28 mouse cellular contexts compared by ENCODE assay signal in the genomic region with DNA sequence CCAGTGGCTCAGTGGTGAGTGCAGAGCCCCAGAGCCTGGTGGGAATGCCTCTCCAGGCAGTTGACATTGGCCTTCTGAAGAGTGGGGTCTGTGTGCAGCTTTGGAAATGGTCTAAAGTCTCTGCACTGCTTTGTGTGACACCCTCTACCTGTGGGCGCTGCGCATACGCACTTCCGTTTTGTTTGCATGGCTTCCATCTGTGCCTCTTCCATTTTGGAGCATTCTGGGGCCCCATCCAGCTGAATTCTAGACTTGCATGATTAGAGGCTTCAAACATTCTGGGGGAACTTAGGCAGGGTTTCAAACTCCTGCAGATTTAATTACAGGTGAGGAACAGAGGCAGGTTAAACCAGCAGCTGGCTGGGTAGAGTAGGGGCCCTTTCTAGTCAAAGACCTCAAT. TPM values are rescaled to one million over a fixed set of nuclear protein-coding genes. Genes with fewer than 3 reads are reported as not detected.
DNase-seq lines count a peak whose midpoint lies in the region; ATAC-seq and TF ChIP-seq lines count a peak whose summit lies in the region.
"Had no signal": no experiment of that assay in that cellular context is flagged by ENCODE, and none has a peak within 500 bp of the region (broad histone marks: within the 10 kb centered on the region; RNA-seq: fewer than 3 reads in every experiment).

No protein-coding gene starts in this region.

- peak overlapping the region; percentile 37 for H3K27ac ChIP-seq in liver, embryonic 12.5 days
- H3K27ac ChIP-seq in liver, embryonic 16.5 days (ENCODE audit: low read length) = peak overlapping the region; percentile 10; the same call in 1 of the 2 replicates
- H3K27ac ChIP-seq: embryonic facial prominence, embryonic 13.5 days; heart, embryonic 10.5 days; hindbrain, embryonic 12.5 days; hindbrain, postnatal 0 days; intestine, embryonic 15.5 days; midbrain, embryonic 12.5 days; neural tube, embryonic 12.5 days; stomach, embryonic 15.5 days had no signal

- H3K9me3 ChIP-seq in liver, embryonic 12.5 days (replicated peaks) = no peaks in the 10 kb centered on the region
- H3K9me3 ChIP-seq in E14TG2a.4 (ENCODE audit: low read length) = no peaks in the 10 kb centered on the region
- H3K9me3 ChIP-seq in liver, embryonic 16.5 days (replicated peaks; ENCODE audit: control insufficient read depth, low read length) = no peaks in the 10 kb centered on the region
- H3K9me3 ChIP-seq: embryonic facial prominence, embryonic 13.5 days; heart, embryonic 10.5 days; hindbrain, embryonic 12.5 days; intestine, embryonic 15.5 days; midbrain, embryonic 12.5 days; neural tube, embryonic 12.5 days; stomach, embryonic 15.5 days had no signal

- TF ChIP-seq CTCF in E14TG2a.4 (conservative IDR thresholded peaks at IDR 0.05; ENCODE audit: low read length) = no peak

- peaks cover 31% of the 10 kb centered on the region for H3K36me3 ChIP-seq in liver, embryonic 12.5 days
- H3K36me3 ChIP-seq in E14TG2a.4 (ENCODE audit: insufficient read depth, low read length) = peaks cover 13% of the 10 kb centered on the region
- no peaks in the 10 kb centered on the region for H3K36me3 ChIP-seq in liver, embryonic 16.5 days (ENCODE audit: control insufficient read depth, insufficient read depth)

- H3K9ac ChIP-seq in liver, embryonic 12.5 days = no peak overlapping the region
- 0 out of 2 replicates have a peak overlapping the region, but pooled peaks have one; percentile 12 for H3K9ac ChIP-seq in liver, embryonic 16.5 days (ENCODE audit: low read depth, low read length)
- H3K9ac ChIP-seq: embryonic facial prominence, embryonic 13.5 days; hindbrain, embryonic 12.5 days; intestine, embryonic 15.5 days; midbrain, embryonic 12.5 days; neural tube, embryonic 12.5 days; stomach, embryonic 15.5 days had no signal

- no peak overlapping the region for H3K4me3 ChIP-seq in liver, embryonic 12.5 days
- H3K4me3 ChIP-seq in E14TG2a.4 (replicated peaks; ENCODE audit: low read length) = peak overlapping the region; percentile 69
- no peak overlapping the region for H3K4me3 ChIP-seq in liver, embryonic 16.5 days (ENCODE audit: low read depth, low read length)
- H3K4me3 ChIP-seq: embryonic facial prominence, embryonic 13.5 days; erythroblast, embryonic 14.5 days; heart, embryonic 10.5 days; hindbrain, embryonic 12.5 days; intestine, embryonic 15.5 days; midbrain, embryonic 12.5 days; myocyte; neural tube, embryonic 12.5 days; stomach, embryonic 15.5 days had no signal

- H3K27me3 ChIP-seq in liver, embryonic 12.5 days (replicated peaks) = no peaks in the 10 kb centered on the region
- no peaks in the 10 kb centered on the region for H3K27me3 ChIP-seq in E14TG2a.4 (ENCODE audit: insufficient read depth, low read length)
- H3K27me3 ChIP-seq in liver, embryonic 16.5 days (ENCODE audit: control insufficient read depth, insufficient read depth, low read depth, low read length) = no peaks in the 10 kb centered on the region
- H3K27me3 ChIP-seq: embryonic facial prominence, embryonic 13.5 days; hindbrain, embryonic 12.5 days; intestine, embryonic 15.5 days; midbrain, embryonic 12.5 days; neural tube, embryonic 12.5 days; Patski; stomach, embryonic 15.5 days had no signal

- peaks cover 51% of the 10 kb centered on the region for H3K4me1 ChIP-seq in liver, embryonic 12.5 days
- peaks cover 5% of the 10 kb centered on the region for H3K4me1 ChIP-seq in E14TG2a.4 (replicated peaks; ENCODE audit: low read depth, low read length)
- peaks cover 24% of the 10 kb centered on the region for H3K4me1 ChIP-seq in liver, embryonic 16.5 days (ENCODE audit: control insufficient read depth, low read depth, low read length)
- H3K4me1 ChIP-seq: hindbrain, embryonic 12.5 days; intestine, embryonic 15.5 days; midbrain, embryonic 12.5 days; neural tube, embryonic 12.5 days; stomach, embryonic 15.5 days had no signal

- 98% methylated on average over 4 of the region's 4 CpGs for WGBS in liver, embryonic 12.5 days (ENCODE audit: insufficient replicate concordance)
- 98% methylated on average over 4 of the region's 4 CpGs for WGBS in liver, embryonic 16.5 days (ENCODE audit: insufficient replicate concordance)

- no peak for DNase-seq in frontal cortex, adult 2 months (ENCODE audit: extremely low spot score in 1 of 2, low spot score in 1 of 2)
- DNase-seq in liver = no peak
- DNase-seq in testis, postnatal 14 days (ENCODE audit: low spot score) = no peak
- DNase-seq: adrenal gland, postnatal 10 days; cerebellum, adult 11-12 months; cerebellum, adult 9-11 months; embryo, embryonic 11 days; gastrocnemius, postnatal 25 days; heart, postnatal 36 days; kidney, adult 2 months; kidney, postnatal 36 days; lung, postnatal 36 days; thymus, postnatal 25 days had no signal

- H3K4me2 ChIP-seq in liver, embryonic 12.5 days = no peak overlapping the region
- no peak overlapping the region for H3K4me2 ChIP-seq in liver, embryonic 16.5 days (ENCODE audit: low read depth, low read length)
- H3K4me2 ChIP-seq: embryonic facial prominence, embryonic 13.5 days; hindbrain, embryonic 12.5 days; intestine, embryonic 15.5 days; midbrain, embryonic 12.5 days; neural tube, embryonic 12.5 days; stomach, embryonic 15.5 days had no signal

- peak; percentile 58; the same call in 1 of the 2 replicates for ATAC-seq in frontal cortex, adult (ENCODE audit: low TSS enrichment)
- ATAC-seq in liver, embryonic 12.5 days = no peak
- ATAC-seq in liver, embryonic 16.5 days (ENCODE audit: low read depth) = no peak
- ATAC-seq: hindbrain, postnatal 0 days; intestine, embryonic 15.5 days; Patski had no signal

RNA-seq across cellular contexts. Expression of gene Ppp2r1b, which starts 12.9 kb away (rescaled TPM):
- polyA plus RNA-seq in frontal cortex, adult 2 months (2012; rRNA removed) = 14.0 and 16.8 TPM in 2 replicates
- 131 and 137 TPM in 2 replicates for polyA plus RNA-seq in liver, embryonic 12.5 days (2016; fragmentation: Nextera tagmentation; extraction: Ambion mirVana)
- 59.4 and 63.0 TPM in 2 replicates for polyA plus RNA-seq in liver, embryonic 16.5 days (2015; fragmentation: Nextera tagmentation; extraction: Ambion mirVana)

RNA-seq across cellular contexts. Expression of gene 1110032A03Rik, which starts 56.8 kb away (rescaled TPM):
- 80.4 and 90.8 TPM in 2 replicates for polyA plus RNA-seq in frontal cortex, adult 2 months (2012; rRNA removed)
- 14.5 and 15.1 TPM in 2 replicates for polyA plus RNA-seq in liver, embryonic 12.5 days (2016; fragmentation: Nextera tagmentation; extraction: Ambion mirVana)
- polyA plus RNA-seq in liver, embryonic 16.5 days (2015; fragmentation: Nextera tagmentation; extraction: Ambion mirVana) = 19.6 and 22.6 TPM in 2 replicates

RNA-seq across cellular contexts. Expression of gene Alg9, which starts 57.3 kb away (rescaled TPM):
- polyA plus RNA-seq in frontal cortex, adult 2 months (2012; rRNA removed) = 22.5 and 23.5 TPM in 2 replicates
- 20.9 and 23.1 TPM in 2 replicates for polyA plus RNA-seq in liver, embryonic 12.5 days (2016; fragmentation: Nextera tagmentation; extraction: Ambion mirVana)
- 12.6 and 13.2 TPM in 2 replicates for polyA plus RNA-seq in liver, embryonic 16.5 days (2015; fragmentation: Nextera tagmentation; extraction: Ambion mirVana)
